Mouse (Mus musculus) CH12.LX (cell line): Measurements from ENCODE around the gene Trim16. TPM values are rescaled to one million over a fixed set of nuclear protein-coding genes. Genes with fewer than 3 reads are reported as not detected.
A peak's percentile ranks its signal among the peaks of the same experiment; 100 is the strongest.

ENCODE experiments used
- DNase-seq: peaks from one replicate; pipeline ENCODE4 v3.0.0-alpha.2; 2013; ENCODE audit errors: extremely low read depth
- H3K27ac ChIP-seq: 2 replicates; pipeline ENCODE4 v1.5.1; 2012; ENCODE audit warnings: low read depth, mild to moderate bottlenecking, control low read depth, moderate library complexity; ENCODE audit not compliant: insufficient read depth
- H3K27me3 ChIP-seq: replicated peaks from 2 replicates; pipeline ENCODE3; 2012; ENCODE audit warnings: inconsistent platforms
- H3K36me3 ChIP-seq, 2 experiments: replicated peaks in 1 of 2; 2 replicates each; pipeline versions ENCODE3 to v1.6.1; 2012; ENCODE audit warnings: inconsistent platforms in 1 of 2, low read length in 1 of 2, mild to moderate bottlenecking in 1 of 2, mixed read lengths in 1 of 2, moderate library complexity in 1 of 2; ENCODE audit not compliant: control insufficient read depth in 1 of 2, insufficient read depth in 1 of 2
- H3K4me1 ChIP-seq, 2 experiments: 2 replicates each; pipeline ENCODE4 v1.6.1; 2012; ENCODE audit warnings: inconsistent platforms in 1 of 2, moderate library complexity in 1 of 2; ENCODE audit not compliant: insufficient read depth in 2 of 2, control insufficient read depth in 1 of 2
- H3K4me2 ChIP-seq: 2 replicates; pipeline ENCODE4 v1.6.1; 2012; ENCODE audit warnings: low read depth, mild to moderate bottlenecking, control low read depth; ENCODE audit not compliant: poor library complexity, insufficient read depth, severe bottlenecking
- H3K4me3 ChIP-seq, 3 experiments: fragments of 150-350 bp in 1 of 3; sonication (generic) in 1 of 3; replicated peaks in 1 of 3; 2 replicates each; pipeline versions ENCODE3 to v1.5.1; 2011 to 2012; ENCODE audit warnings: low read depth in 2 of 3, low read length in 2 of 3, mild to moderate bottlenecking in 2 of 3, moderate library complexity in 2 of 3, control low read depth in 1 of 3, improper control_type of control experiment in 1 of 3, inconsistent platforms in 1 of 3, mixed read lengths in 1 of 3; ENCODE audit not compliant: poor library complexity in 1 of 3
- H3K79me2 ChIP-seq: replicated peaks from 2 replicates; pipeline ENCODE4 v1.6.1; 2012; ENCODE audit warnings: mild to moderate bottlenecking, moderate library complexity; ENCODE audit not compliant: control insufficient read depth, poor library complexity, insufficient read depth, severe bottlenecking; ENCODE audit errors: extremely low read depth
- H3K9ac ChIP-seq: 2 replicates; pipeline ENCODE4 v1.6.1; 2012; ENCODE audit warnings: low read depth, mild to moderate bottlenecking, control low read depth, moderate library complexity; ENCODE audit not compliant: insufficient read depth
- H3K9me3 ChIP-seq: replicated peaks from 2 replicates; pipeline ENCODE3; 2012; ENCODE audit warnings: low read length, inconsistent platforms, mixed read lengths
- BHLHE40 ChIP-seq: IDR thresholded peaks from 2 replicates; pipeline ENCODE4 v1.6.1; 2011; ENCODE audit warnings: mild to moderate bottlenecking, low read depth, low read length, improper control_type of control experiment
- CHD2 ChIP-seq: IDR thresholded peaks from 2 replicates; pipeline ENCODE4 v1.6.1; 2011; ENCODE audit warnings: low read length, improper control_type of control experiment
- CTCF ChIP-seq, 2 experiments: IDR thresholded peaks in 1 of 2; conservative IDR thresholded peaks in 1 of 2; 2 replicates each; pipeline ENCODE4 v1.5.1; 2011 to 2012; ENCODE audit warnings: low read depth in 2 of 2, low read length in 2 of 2, improper control_type of control experiment in 1 of 2, inconsistent platforms in 1 of 2, mild to moderate bottlenecking in 1 of 2, moderate library complexity in 1 of 2
- GABPA ChIP-seq: IDR thresholded peaks from 2 replicates; pipeline ENCODE4 v1.6.1; 2012; ENCODE audit warnings: low read depth, low read length, improper control_type of control experiment, inconsistent platforms; ENCODE audit not compliant: insufficient replicate concordance
- HCFC1 ChIP-seq: IDR thresholded peaks from 2 replicates; pipeline ENCODE4 v1.6.1; 2012; ENCODE audit warnings: low read depth, mild to moderate bottlenecking, inconsistent platforms, low read length, improper control_type of control experiment
- IRF4 ChIP-seq: IDR thresholded peaks from 2 replicates; pipeline ENCODE4 v1.6.1; 2014; ENCODE audit warnings: low read depth, mild to moderate bottlenecking, inconsistent platforms, low read length, improper control_type of control experiment
- JUND ChIP-seq: conservative IDR thresholded peaks from 2 replicates; pipeline ENCODE4 v1.6.1; 2011; ENCODE audit warnings: low read depth, low read length, improper control_type of control experiment
- KAT2A ChIP-seq: IDR thresholded peaks from 2 replicates; pipeline ENCODE4 v1.6.1; 2012; ENCODE audit warnings: low read length, improper control_type of control experiment, inconsistent platforms; ENCODE audit not compliant: insufficient replicate concordance
- MAFK ChIP-seq: IDR thresholded peaks from 2 replicates; pipeline ENCODE4 v1.6.1; 2011; ENCODE audit warnings: low read length, improper control_type of control experiment; ENCODE audit not compliant: insufficient replicate concordance
- MXI1 ChIP-seq: IDR thresholded peaks from 2 replicates; pipeline ENCODE4 v1.6.1; 2011; ENCODE audit warnings: mild to moderate bottlenecking, low read depth, low read length, improper control_type of control experiment
- MYC ChIP-seq: IDR thresholded peaks from 2 replicates; pipeline ENCODE4 v1.6.1; 2011; ENCODE audit warnings: low read depth, mild to moderate bottlenecking, improper control_type of control experiment, low read length
- NRF1 ChIP-seq: IDR thresholded peaks from 2 replicates; pipeline ENCODE4 v1.6.1; 2014; ENCODE audit warnings: low read depth, mild to moderate bottlenecking, inconsistent platforms, low read length, improper control_type of control experiment, moderate library complexity
- PAX5 ChIP-seq: IDR thresholded peaks from 2 replicates; pipeline ENCODE4 v1.6.1; 2012; ENCODE audit warnings: low read length, inconsistent platforms, mixed read lengths
- POLR2A ChIP-seq: IDR thresholded peaks from 2 replicates; pipeline ENCODE4 v1.6.1; 2011; ENCODE audit warnings: low read depth, mild to moderate bottlenecking, improper control_type of control experiment, low read length
- POLR2AphosphoS2 ChIP-seq: IDR thresholded peaks from 2 replicates; pipeline ENCODE4 v1.6.1; 2011; ENCODE audit warnings: low read depth, low read length, improper control_type of control experiment
- RAD21 ChIP-seq: IDR thresholded peaks from 2 replicates; pipeline ENCODE4 v1.6.1; 2011; ENCODE audit warnings: low read depth, mild to moderate bottlenecking, low read length, improper control_type of control experiment, moderate library complexity
- SIN3A ChIP-seq: IDR thresholded peaks from 2 replicates; pipeline ENCODE4 v1.6.1; 2012; ENCODE audit warnings: low read length, improper control_type of control experiment, inconsistent platforms
- SMC3 ChIP-seq: IDR thresholded peaks from 2 replicates; pipeline ENCODE4 v1.6.1; 2011; ENCODE audit warnings: low read depth, low read length, improper control_type of control experiment
- TCF12 ChIP-seq: IDR thresholded peaks from 2 replicates; pipeline ENCODE4 v1.6.1; 2014; ENCODE audit warnings: low read depth, mild to moderate bottlenecking, inconsistent platforms, low read length, improper control_type of control experiment
- UBTF ChIP-seq: IDR thresholded peaks from 2 replicates; pipeline ENCODE4 v1.6.1; 2012; ENCODE audit warnings: low read depth, mild to moderate bottlenecking, inconsistent platforms, low read length, improper control_type of control experiment, moderate library complexity
- USF1 ChIP-seq: IDR thresholded peaks from 2 replicates; pipeline ENCODE4 v1.6.1; 2014; ENCODE audit warnings: low read depth, mild to moderate bottlenecking, inconsistent platforms, low read length, improper control_type of control experiment
- USF2 ChIP-seq: conservative IDR thresholded peaks from 2 replicates; pipeline ENCODE4 v1.6.1; 2011; ENCODE audit warnings: low read depth, low read length, improper control_type of control experiment
- ZC3H11A ChIP-seq: IDR thresholded peaks from 2 replicates; pipeline ENCODE4 v1.6.1; 2012; ENCODE audit warnings: low read depth, mild to moderate bottlenecking, inconsistent platforms, low read length, improper control_type of control experiment
- ZKSCAN1 ChIP-seq: IDR thresholded peaks from 2 replicates; pipeline ENCODE4 v1.6.1; 2012; ENCODE audit warnings: low read depth, inconsistent platforms, low read length, improper control_type of control experiment, borderline replicate concordance
- dilution Hi-C: fragments of 300-500 bp; cut with MboI; formaldehyde crosslinking; loops from 2 replicates; pipeline ENCODE4 v1.14.3; 2020; ENCODE audit warnings: low sequenced_read_pairs; ENCODE audit not compliant: extremely low pct_unique_long_range_greater_than_20kb, extremely low pct_ligation_motif_present
- in situ Hi-C: fragments of 300-500 bp; cut with MboI; formaldehyde crosslinking; loops from 3 replicates; pipeline ENCODE4 v1.14.3; 2019; ENCODE audit warnings: low sequenced_read_pairs, low pct_ligation_motif_present, low pct_unique_long_range_greater_than_20kb, mixed read lengths
- polyA plus RNA-seq: library from polyadenylated mRNA; unstranded; fragments of >175 nt; gene quantifications from 2 replicates; pipeline ENCODE4 v1.2.1, GENCODE M21; 2012; ENCODE audit warnings: low read depth; ENCODE audit not compliant: insufficient read length
- total RNA-seq, 2 experiments: library from RNA; depleted of rRNA; stranded (reverse); fragments of 300-350 nt in 1 of 2; fragments of >200 nt in 1 of 2; gene quantifications; 2 replicates each; pipeline ENCODE4 v1.2.3; 2012 to 2014

Gene Trim16
- total and polyA plus RNA-seq, 3 experiments, result not detected

DNA sequence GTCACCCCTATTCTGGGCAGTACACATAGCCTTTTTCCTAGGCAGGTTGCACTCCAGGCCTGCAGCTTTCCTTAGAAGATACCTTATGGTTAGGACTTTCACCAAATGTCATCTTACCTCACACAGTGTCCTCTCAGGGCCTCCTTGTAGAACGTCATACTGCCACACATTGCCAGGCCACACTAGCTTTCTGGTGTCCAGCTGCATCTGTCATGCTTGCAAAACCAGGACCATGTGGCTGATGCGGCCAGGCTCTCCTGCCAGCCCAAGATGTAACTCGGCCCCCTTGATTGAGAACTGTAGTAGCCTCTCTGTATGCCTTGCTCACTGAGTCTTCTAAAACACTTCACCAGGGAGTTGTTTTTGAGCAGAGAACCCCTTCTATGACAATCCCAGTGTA is 7.9 kb downstream of the Trim16 start:
- Histone ChIP-seq H3K79me2 (no peaks in the 10 kb centered on the region), H3K9me3 (no peaks in the 10 kb centered on the region), H3K4me2 (no peak overlapping the region), H3K27me3 (no peaks in the 10 kb centered on the region), H3K9ac (no peak overlapping the region), H3K4me1 (no peaks in the 10 kb centered on the region; a peak in 1 of 4 replicates), H3K4me3 (no peak overlapping the region), H3K27ac (no peak overlapping the region), H3K36me3 (no peaks in the 10 kb centered on the region)
- dilution Hi-C loops (no loop called here), in situ Hi-C loops (no loop called here)
- TF ChIP-seq RAD21, result no peak
- TF ChIP-seq POLR2A, result no peak
- no peak for TF ChIP-seq KAT2A
- no peak for TF ChIP-seq SMC3
- TF ChIP-seq PAX5, result no peak
- TF ChIP-seq MAFK, result no peak
- TF ChIP-seq ZKSCAN1, result no peak
- no peak for TF ChIP-seq USF1
- TF ChIP-seq MYC, result no peak
- no peak for TF ChIP-seq IRF4
- TF ChIP-seq TCF12, result no peak
- TF ChIP-seq UBTF, result no peak
- no peak for TF ChIP-seq BHLHE40
- no peak for DNase-seq

DNA sequence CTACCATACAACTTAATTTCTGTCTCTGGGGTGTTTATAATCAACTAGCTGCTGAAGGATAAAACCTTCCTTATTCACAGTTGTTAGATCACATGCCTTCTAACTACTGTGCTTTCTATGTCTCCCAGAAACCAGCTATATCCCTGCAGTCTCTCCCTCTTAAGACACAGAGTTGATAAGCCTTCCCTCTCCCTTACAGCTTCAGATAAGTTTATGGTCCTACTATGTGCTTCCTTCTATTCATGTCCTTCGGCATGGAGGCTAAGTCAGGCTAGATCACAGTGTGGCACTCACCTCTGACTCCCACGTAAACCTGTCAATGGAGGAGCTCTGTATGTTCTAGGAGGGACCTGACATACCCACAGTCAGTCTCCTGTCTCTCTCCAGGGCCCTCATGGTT is 10.4 kb downstream of the Trim16 start:
- Histone ChIP-seq H3K9ac (no peak overlapping the region), H3K9me3 (no peaks in the 10 kb centered on the region), H3K27me3 (no peaks in the 10 kb centered on the region), H3K36me3 (no peaks in the 10 kb centered on the region)
- in situ Hi-C loops, result no loop called here
- peak; percentile 34; the same call in 1 of the 2 replicates for TF ChIP-seq ZKSCAN1
- TF ChIP-seq POLR2A, result no peak
- TF ChIP-seq, all 38 proteins: peak for 1
- Histone ChIP-seq H3K4me1 (no peaks in the 10 kb centered on the region; a peak in 1 of 4 replicates), H3K4me3 (no peak overlapping the region), H3K79me2 (no peaks in the 10 kb centered on the region), H3K4me2 (no peak overlapping the region), H3K27ac (no peak overlapping the region)
- dilution Hi-C loops, result no loop called here
- DNase-seq, result no peak

DNA sequence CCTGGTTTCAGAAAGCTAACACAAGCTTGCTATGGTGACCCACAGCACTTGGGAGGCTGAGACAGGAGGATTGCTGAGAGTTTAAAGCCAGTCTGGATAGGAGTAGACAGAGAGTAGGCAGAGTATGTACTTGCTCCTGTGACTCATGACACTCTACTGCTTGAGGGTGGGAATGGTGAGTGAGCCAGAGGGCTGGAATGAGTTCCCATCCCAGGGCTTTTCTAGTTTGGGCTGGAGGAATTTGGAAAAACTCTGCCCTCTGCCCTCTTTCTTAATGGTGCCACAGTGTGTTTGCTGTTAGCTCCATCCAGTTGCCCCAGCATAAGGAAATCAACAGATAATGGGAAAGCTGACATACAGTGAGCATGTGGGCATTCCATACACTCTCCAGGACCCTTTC is 11.9 kb downstream of the Trim16 start:
- H3K4me2 ChIP-seq, result no peak overlapping the region
- no peak for DNase-seq
- no peak overlapping the region for H3K27ac ChIP-seq
- H3K27me3 ChIP-seq, result peaks cover 4% of the 10 kb centered on the region
- dilution Hi-C loops (no loop called here), in situ Hi-C loops (no loop called here)
- no peaks in the 10 kb centered on the region for H3K36me3 ChIP-seq
- H3K79me2 ChIP-seq, result no peaks in the 10 kb centered on the region
- TF ChIP-seq SIN3A, result no peak
- TF ChIP-seq USF2, result no peak
- no peak for TF ChIP-seq MXI1
- TF ChIP-seq GABPA, result no peak
- no peak for TF ChIP-seq HCFC1
- TF ChIP-seq KAT2A, result no peak
- no peak for TF ChIP-seq JUND
- TF ChIP-seq ZC3H11A, result no peak
- no peak for TF ChIP-seq NRF1
- TF ChIP-seq CHD2, result no peak
- no peak for TF ChIP-seq ZKSCAN1
- TF ChIP-seq CTCF (conservative IDR thresholded peaks at IDR 0.05 in 1 of 2, IDR thresholded peaks at IDR 0.05 in 1 of 2; ENCODE audit: low read depth in 2 of 2, low read length in 2 of 2), result no peak
- no peak for TF ChIP-seq POLR2AphosphoS2
- H3K9ac ChIP-seq, result no peak overlapping the region
- H3K9me3 ChIP-seq, result no peaks in the 10 kb centered on the region
- no peaks in the 10 kb centered on the region; a peak in 1 of 4 replicates for H3K4me1 ChIP-seq
- no peak overlapping the region for H3K4me3 ChIP-seq
